Mouse (Mus musculus) embryo, embryonic 11.5 days (tissue): ENCODE measurements around the gene Topbp1.
A peak's percentile ranks its signal among the peaks of the same experiment; 100 is the strongest.

Experiments used
- DNase-seq: peaks from one replicate; pipeline ENCODE4 v3.0.0-alpha.2; 2012; ENCODE audit warnings: low read depth, low spot score

Topbp1 gene

GRCm38 (mm10) chr9:103304927-103305326 lies at the start of gene Topbp1, which contains the start of gene 1300017J02Rik:
Topbp1 (plus strand) TSS chr9:103305215.
1300017J02Rik (minus strand) TSS chr9:103305082.
- peak; percentile 92 for DNase-seq

- DNase-seq: no peak
Measured at GRCm38 (mm10) chr9:103265778-103266177, 39.2 kb upstream of the Topbp1 start.

GRCm38 (mm10) chr9:103271104-103271503 lies 33.9 kb upstream of the Topbp1 start:
- DNase-seq: no peak

- no peak for DNase-seq
Measured at GRCm38 (mm10) chr9:103274819-103275218, 30.2 kb upstream of the Topbp1 start.

- DNase-seq: no peak
Measured at GRCm38 (mm10) chr9:103275676-103276075, 29.3 kb upstream of the Topbp1 start.

- no peak for DNase-seq
Measured at GRCm38 (mm10) chr9:103276876-103277275, 28.1 kb upstream of the Topbp1 start.

GRCm38 (mm10) chr9:103286396-103286795 lies 18.6 kb upstream of the Topbp1 start:
- no peak for DNase-seq

- DNase-seq: no peak
Measured at GRCm38 (mm10) chr9:103286901-103287422, 18.1 kb upstream of the Topbp1 start.

- no peak for DNase-seq
Measured at GRCm38 (mm10) chr9:103287840-103288488, 17.1 kb upstream of the Topbp1 start.

- DNase-seq: no peak
Measured at GRCm38 (mm10) chr9:103288489-103289180, 16.4 kb upstream of the Topbp1 start.

GRCm38 (mm10) chr9:103294507-103294906 lies 10.5 kb upstream of the Topbp1 start:
- DNase-seq: no peak

- DNase-seq: no peak
Measured at GRCm38 (mm10) chr9:103301086-103301485, 3.9 kb upstream of the Topbp1 start.

GRCm38 (mm10) chr9:103302239-103302638 lies 2.8 kb upstream of the Topbp1 start:
- no peak for DNase-seq

- DNase-seq: peak; percentile 46
Measured at GRCm38 (mm10) chr9:103302666-103303065, 2.3 kb upstream of the Topbp1 start.

- DNase-seq: peak; percentile 39
Measured at GRCm38 (mm10) chr9:103305332-103306041, 472 bp downstream of the Topbp1 start.

- DNase-seq: no peak
Measured at GRCm38 (mm10) chr9:103309832-103310231, 4.8 kb downstream of the Topbp1 start.

GRCm38 (mm10) chr9:103324678-103325077 lies 19.7 kb downstream of the Topbp1 start:
- DNase-seq: no peak

GRCm38 (mm10) chr9:103326449-103326848 lies 21.4 kb downstream of the Topbp1 start:
- DNase-seq: no peak

GRCm38 (mm10) chr9:103332663-103333062 lies 27.6 kb downstream of the Topbp1 start:
- no peak for DNase-seq

GRCm38 (mm10) chr9:103336912-103337311 lies 31.9 kb downstream of the Topbp1 start:
- DNase-seq: no peak

GRCm38 (mm10) chr9:103347045-103347444 lies 42.0 kb downstream of the Topbp1 start:
- no peak for DNase-seq

- no peak for DNase-seq
Measured at GRCm38 (mm10) chr9:103347996-103348490, 43.0 kb downstream of the Topbp1 start.
